In the genomic region with DNA sequence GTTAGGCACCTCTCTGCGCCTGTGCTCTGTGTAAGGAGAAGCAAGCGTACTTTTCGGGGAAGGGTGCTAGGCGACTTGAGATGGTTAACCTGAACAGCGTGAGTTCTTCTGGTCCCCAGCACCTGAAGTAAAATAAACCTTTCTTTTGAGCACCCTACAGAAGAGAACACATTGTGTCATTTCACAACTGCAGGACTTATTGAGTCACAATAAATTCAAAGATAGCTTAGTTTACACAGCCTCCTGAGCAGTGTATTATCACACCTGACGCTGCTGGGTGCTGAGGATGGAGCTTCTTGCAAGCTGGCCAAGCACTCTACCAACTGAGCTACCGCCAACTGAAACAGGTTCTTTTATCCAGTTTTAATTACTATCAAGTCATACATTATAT, we compare ENCODE assay signal across 8 mouse cellular contexts. TPM values are rescaled to one million over a fixed set of nuclear protein-coding genes. Genes with fewer than 3 reads are reported as not detected.
DNase-seq lines count a peak whose midpoint lies in the region; ATAC-seq and TF ChIP-seq lines count a peak whose summit lies in the region.

No protein-coding gene starts in this region.

- 22% methylated on average over 7 of the region's 7 CpGs for WGBS in kidney, adult 2 months
- WGBS in hindbrain, embryonic 15.5 days = 22% methylated on average over 7 of the region's 7 CpGs
- 25% methylated on average over 7 of the region's 7 CpGs for WGBS in midbrain, embryonic 14.5 days

- TF ChIP-seq CTCF in kidney, adult 2 months (conservative IDR thresholded peaks at IDR 0.05; ENCODE audit: insufficient read depth, insufficient read length, low read depth, low read length) = no peak
- no peak for TF ChIP-seq CTCF in cortical plate, adult 2 months (IDR thresholded peaks at IDR 0.05; ENCODE audit: extremely low read depth, insufficient read depth, low read length)

- no peaks in the 10 kb centered on the region for H3K9me3 ChIP-seq in hindbrain, embryonic 15.5 days
- H3K9me3 ChIP-seq in midbrain, embryonic 14.5 days (ENCODE audit: control insufficient read depth, low read length) = no peaks in the 10 kb centered on the region

- peak overlapping the region; percentile 96 for H3K9ac ChIP-seq in hindbrain, embryonic 15.5 days
- peak overlapping the region; percentile 96 for H3K9ac ChIP-seq in midbrain, embryonic 14.5 days (replicated peaks; ENCODE audit: low read length)

- no peak for DNase-seq in kidney, adult 2 months
- DNase-seq in kidney, postnatal 36 days = no peak
- DNase-seq in midbrain, embryonic 14.5 days = no peak
- no peak for DNase-seq in thymus, postnatal 25 days
- DNase-seq in frontal cortex, postnatal 14 days (ENCODE audit: low spot score in 2 of 2) = no peak
- DNase-seq in cerebellum, adult 9-11 months = no peak

- peak overlapping the region; percentile 87 for H3K4me2 ChIP-seq in hindbrain, embryonic 15.5 days
- peak overlapping the region; percentile 93 for H3K4me2 ChIP-seq in midbrain, embryonic 14.5 days (ENCODE audit: low read length)

- peak overlapping the region; percentile 34 for H3K4me3 ChIP-seq in kidney, adult 2 months (ENCODE audit: insufficient read depth, low read depth, low read length)
- H3K4me3 ChIP-seq in cortical plate, adult 2 months (ENCODE audit: insufficient read depth, low read length) = peak overlapping the region; percentile 63
- peak overlapping the region; percentile 96 for H3K4me3 ChIP-seq in hindbrain, embryonic 15.5 days
- peak overlapping the region; percentile 99 for H3K4me3 ChIP-seq in midbrain, embryonic 14.5 days (replicated peaks; ENCODE audit: low read depth, low read length)

- H3K36me3 ChIP-seq in kidney, adult 2 months (ENCODE audit: control insufficient read depth, insufficient read depth, low read length) = no peaks in the 10 kb centered on the region
- H3K36me3 ChIP-seq in hindbrain, embryonic 15.5 days = peaks cover 14% of the 10 kb centered on the region
- H3K36me3 ChIP-seq in midbrain, embryonic 14.5 days (ENCODE audit: control insufficient read depth, insufficient read depth, low read length) = peaks cover 25% of the 10 kb centered on the region

- peaks cover 9% of the 10 kb centered on the region for H3K4me1 ChIP-seq in kidney, adult 2 months (ENCODE audit: control insufficient read depth, insufficient read depth, low read length)
- H3K4me1 ChIP-seq in cortical plate, adult 2 months (ENCODE audit: control insufficient read depth, insufficient read depth, low read length) = peaks cover 6% of the 10 kb centered on the region
- H3K4me1 ChIP-seq in hindbrain, embryonic 15.5 days (replicated peaks) = peaks cover 30% of the 10 kb centered on the region
- peaks cover 17% of the 10 kb centered on the region for H3K4me1 ChIP-seq in midbrain, embryonic 14.5 days (ENCODE audit: control insufficient read depth, insufficient read depth, low read length)

- no peak; the same call in 1 of the 2 replicates for ATAC-seq in hindbrain, embryonic 15.5 days (ENCODE audit: low FRiP score, low read depth)
- ATAC-seq in midbrain, embryonic 14.5 days (ENCODE audit: low FRiP score, low TSS enrichment) = no peak; the same call in 1 of the 2 replicates

- H3K27me3 ChIP-seq in kidney, adult 2 months (replicated peaks; ENCODE audit: control insufficient read depth, insufficient read depth, low read length) = no peaks in the 10 kb centered on the region
- no peaks in the 10 kb centered on the region for H3K27me3 ChIP-seq in hindbrain, embryonic 15.5 days
- H3K27me3 ChIP-seq in midbrain, embryonic 14.5 days (ENCODE audit: control insufficient read depth, insufficient read depth, low read length) = no peaks in the 10 kb centered on the region

- peak overlapping the region; percentile 48; the same call in 1 of the 2 replicates for H3K27ac ChIP-seq in kidney, adult 2 months (ENCODE audit: insufficient read depth, low read depth, low read length)
- no peak overlapping the region for H3K27ac ChIP-seq in cortical plate, adult 2 months (ENCODE audit: insufficient read depth, low read length)
- H3K27ac ChIP-seq in hindbrain, embryonic 15.5 days (replicated peaks) = peak overlapping the region; percentile 85
- peak overlapping the region; percentile 91 for H3K27ac ChIP-seq in midbrain, embryonic 14.5 days (replicated peaks; ENCODE audit: low read depth, low read length)

- no peak for TF ChIP-seq POLR2A in kidney, adult 2 months (IDR thresholded peaks at IDR 0.05; ENCODE audit: low read depth, low read length)
- TF ChIP-seq POLR2A in cortical plate, adult 2 months (IDR thresholded peaks at IDR 0.05; ENCODE audit: extremely low read depth, insufficient read depth, low read length) = no peak

RNA-seq across cellular contexts. Expression of a gene that starts 0.4 kb away (rescaled TPM):
- 220 and 227 TPM in 2 replicates for polyA plus RNA-seq in kidney, adult 2 months (2012; rRNA removed)
- polyA plus RNA-seq in cortical plate, adult 2 months (2012; rRNA removed) = 128 and 135 TPM in 2 replicates
- polyA plus RNA-seq in hindbrain, embryonic 15.5 days (2015; fragmentation: Nextera tagmentation; extraction: Ambion mirVana) = 116 TPM in 2 replicates
- 132 and 140 TPM in 2 replicates for polyA plus RNA-seq in midbrain, embryonic 14.5 days (2014; fragmentation: Nextera tagmentation; extraction: Ambion mirVana)

RNA-seq across cellular contexts. Expression of a gene that starts 7.5 kb away (rescaled TPM):
- 29.1 and 29.3 TPM in 2 replicates for polyA plus RNA-seq in kidney, adult 2 months (2012; rRNA removed)
- 43.6 and 44.1 TPM in 2 replicates for polyA plus RNA-seq in cortical plate, adult 2 months (2012; rRNA removed)
- 67.6 and 69.0 TPM in 2 replicates for polyA plus RNA-seq in hindbrain, embryonic 15.5 days (2015; fragmentation: Nextera tagmentation; extraction: Ambion mirVana)
- polyA plus RNA-seq in midbrain, embryonic 14.5 days (2014; fragmentation: Nextera tagmentation; extraction: Ambion mirVana) = 64.0 and 80.2 TPM in 2 replicates

RNA-seq across cellular contexts. Expression of a gene that starts 16.3 kb away (rescaled TPM):
- polyA plus RNA-seq in kidney, adult 2 months (2012; rRNA removed) = 382 and 420 TPM in 2 replicates
- 154 TPM in 2 replicates for polyA plus RNA-seq in cortical plate, adult 2 months (2012; rRNA removed)
- polyA plus RNA-seq in hindbrain, embryonic 15.5 days (2015; fragmentation: Nextera tagmentation; extraction: Ambion mirVana) = 130 and 133 TPM in 2 replicates
- 79.9 and 104 TPM in 2 replicates for polyA plus RNA-seq in midbrain, embryonic 14.5 days (2014; fragmentation: Nextera tagmentation; extraction: Ambion mirVana)

RNA-seq across cellular contexts. Expression of a gene that starts 45.1 kb away (rescaled TPM):
- 0.06 and 0.11 TPM in 2 replicates for polyA plus RNA-seq in kidney, adult 2 months (2012; rRNA removed)
- polyA plus RNA-seq in cortical plate, adult 2 months (2012; rRNA removed) = 2.0 TPM in 2 replicates
- polyA plus RNA-seq in hindbrain, embryonic 15.5 days (2015; fragmentation: Nextera tagmentation; extraction: Ambion mirVana) = 0.07 and 0.08 TPM in 2 replicates
- polyA plus RNA-seq in midbrain, embryonic 14.5 days (2014; fragmentation: Nextera tagmentation; extraction: Ambion mirVana) = not detected in 2 replicates

Comparison
In these comparisons a context has a peak if more than half of its experiments do, and no peak if none do; other contexts are left out.
1. H3K4me3 ChIP-seq: peak in every context shown above with its lines; median percentile 99 in midbrain, embryonic 14.5 days; 96 in hindbrain, embryonic 15.5 days; 63 in cortical plate, adult 2 months; 34 in kidney, adult 2 months.